Mouse (Mus musculus): ENCODE data around the gene Xaf1. TPM values are rescaled to one million over a fixed set of nuclear protein-coding genes. Genes with fewer than 3 reads are reported as not detected.

Gene Xaf1
- total RNA-seq, 2 experiments from 2014 or later, result 10.0 to 10.8 TPM

DNA sequence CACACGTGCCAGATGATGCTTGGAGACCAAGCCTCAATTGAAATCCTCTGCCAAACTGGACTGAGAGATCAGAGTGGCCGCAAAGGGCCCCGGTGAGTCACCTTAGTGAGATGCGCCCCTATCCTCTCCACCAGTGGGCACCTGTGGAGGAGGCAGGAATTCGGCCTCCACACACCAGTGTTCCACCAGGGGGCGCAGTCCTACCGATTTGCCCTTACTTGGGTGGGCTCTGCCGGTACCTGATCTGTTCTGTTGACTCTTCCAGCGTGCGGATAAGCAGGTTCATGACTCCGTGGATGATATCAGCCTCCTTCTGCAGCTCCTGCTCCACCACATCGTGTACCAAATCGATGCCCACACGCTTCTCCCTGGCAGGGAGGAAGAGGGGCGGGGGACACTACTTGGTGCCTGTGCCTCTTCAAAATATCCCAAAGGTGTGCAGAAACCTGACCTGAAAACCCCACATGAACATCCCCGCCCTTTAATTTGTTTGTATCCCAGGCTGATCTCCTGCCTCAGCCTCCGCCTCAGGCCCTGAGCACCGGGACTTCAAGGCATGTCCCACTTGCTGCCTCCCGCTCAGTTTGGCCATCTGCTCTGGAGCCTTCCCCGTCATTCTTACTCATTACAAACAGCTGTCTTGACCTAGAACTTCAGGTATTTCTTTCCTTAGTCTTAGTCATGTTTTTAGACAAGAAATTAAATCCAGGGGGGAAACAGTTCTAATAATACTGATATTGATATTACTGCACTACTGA is 53.7 kb downstream of the Xaf1 start:
- peak; percentile 65 to 79 for DNase-seq (ENCODE audit: low spot score in 2 of 2)

DNA sequence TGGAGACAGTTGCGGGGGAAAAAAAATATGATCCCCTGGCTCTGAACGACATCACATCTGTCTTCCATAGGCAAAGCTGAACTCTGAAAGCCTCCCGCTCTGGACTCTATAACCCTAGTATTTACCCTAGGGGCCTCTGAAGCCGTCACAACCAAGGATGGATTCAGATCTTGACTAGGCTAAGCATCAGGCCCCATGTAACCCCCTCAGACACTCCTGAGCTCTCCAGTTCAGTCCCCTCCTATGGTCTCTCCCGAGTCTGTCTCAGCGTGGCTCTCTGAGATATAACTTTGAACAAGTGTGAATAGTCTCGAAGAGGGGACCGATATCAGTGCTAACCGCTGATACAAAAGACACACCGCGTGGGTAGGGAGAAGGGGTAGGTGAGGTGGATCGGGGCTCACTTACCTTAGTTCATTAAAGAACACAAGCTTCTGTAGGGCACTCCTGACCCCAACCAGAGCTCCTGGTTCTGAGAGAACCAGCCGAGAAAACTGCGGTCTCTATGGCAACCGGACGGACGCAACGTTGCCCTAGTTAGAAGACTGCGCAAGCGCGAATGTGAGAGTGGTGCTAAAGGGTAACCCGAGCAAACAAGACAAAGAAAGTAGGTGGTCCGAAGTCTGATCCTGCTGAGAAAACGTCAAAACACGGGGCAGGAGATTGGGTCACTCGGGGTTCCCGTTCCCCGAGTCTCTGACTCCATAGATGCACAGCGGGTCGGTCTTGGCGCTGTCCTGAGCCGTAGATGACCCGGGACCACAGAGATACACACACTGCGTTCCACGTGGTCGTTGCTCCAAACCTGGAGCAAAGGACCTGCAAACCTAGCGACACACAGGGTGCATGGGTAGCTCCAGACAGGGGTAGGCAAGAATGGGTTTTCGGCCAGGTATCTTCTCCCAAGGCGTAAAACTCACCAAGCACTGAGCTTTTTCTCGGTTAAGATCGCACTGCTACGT is 60.2 kb downstream of the Xaf1 start:
- DNase-seq (ENCODE audit: low spot score in 2 of 2), result peak in 1 of 2 experiments; percentile 59

DNA sequence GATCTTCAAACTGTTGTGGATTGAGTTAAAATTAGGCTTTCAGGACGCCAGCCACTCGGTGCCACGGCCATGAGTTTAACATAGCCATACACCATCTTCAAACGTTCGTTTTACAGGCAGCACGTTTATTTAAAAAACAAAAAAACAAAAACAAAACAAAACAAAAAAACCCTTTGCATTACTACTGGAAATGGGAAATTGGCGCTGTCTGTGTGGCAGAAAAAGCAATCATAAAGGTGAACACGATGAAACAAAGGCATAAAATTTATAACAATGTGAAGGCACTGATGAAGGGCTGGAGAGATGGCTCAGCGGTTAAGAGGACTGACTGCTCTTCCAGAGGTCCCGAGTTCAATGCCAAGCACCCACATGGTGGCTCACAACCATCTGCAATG is 60.9 kb downstream of the Xaf1 start, which contains the start of gene Tekt1:
TSS of gene Tekt1 (minus strand) at position 96 of the 395 bp plus-strand sequence.
- DNase-seq (ENCODE audit: low spot score in 2 of 2), result no peak

Other genes with a start within 250 kb of the Xaf1 start
- 1 to 10 TPM; 1.4 to 1.5 TPM for gene Pitpnm3, start 165.9 kb upstream of the Xaf1 start, total RNA-seq (2021)
- gene Gm43951, start 94.8 kb upstream of the Xaf1 start, total RNA-seq (2021), result under 1 TPM; 0.61 to 0.65 TPM
- gene 4933427D14Rik, start 94.2 kb upstream of the Xaf1 start, total RNA-seq (2021), result 1 to 10 TPM; 4.7 to 5.9 TPM
- 10 to 100 TPM; 46.8 to 49.6 TPM for gene Txndc17, start 94.1 kb upstream of the Xaf1 start, total RNA-seq (2021)
- 10 to 100 TPM; 10.8 to 12.0 TPM for gene Med31, start 86.0 kb upstream of the Xaf1 start, total RNA-seq (2021)
- under 1 TPM; 0.23 to 0.52 TPM for gene Slc13a5, start 34.4 kb upstream of the Xaf1 start, total RNA-seq (2021)
- gene Fbxo39, start 12.8 kb downstream of the Xaf1 start, total RNA-seq (2021), result not detected
- 1 to 10 TPM; 1.5 to 2.2 TPM for gene Tekt1, start 60.8 kb downstream of the Xaf1 start, total RNA-seq (2021)
- 100 to 1,000 TPM; 160 to 187 TPM for gene Smtnl2, start 110.1 kb downstream of the Xaf1 start, total RNA-seq (2021)
- under 1 TPM; 0.23 to 0.32 TPM for gene Ggt6, start 133.9 kb downstream of the Xaf1 start, total RNA-seq (2021)
- gene Mybbp1a, start 139.7 kb downstream of the Xaf1 start, total RNA-seq (2021), result 10 to 100 TPM; 71.8 to 90.1 TPM
- gene Spns2, start 188.3 kb downstream of the Xaf1 start, total RNA-seq (2021), result 10 to 100 TPM; 12.7 to 14.8 TPM
- gene Spns3, start 248.9 kb downstream of the Xaf1 start, total RNA-seq (2021), result under 1 TPM; 0.16 to 0.17 TPM